Mouse (Mus musculus) myocyte (in vitro differentiated cells): Measurements from ENCODE around the gene 2610318N02Rik. TPM values are rescaled to one million over a fixed set of nuclear protein-coding genes. Genes with fewer than 3 reads are reported as not detected.

Experiments
- H3K27me3 ChIP-seq: one replicate; pipeline ENCODE4 v1.6.1; 2011; ENCODE audit not compliant: control insufficient read depth, insufficient read depth, insufficient read length
- H3K36me3 ChIP-seq: one replicate; pipeline ENCODE4 v1.6.1; 2011; ENCODE audit not compliant: control insufficient read depth, insufficient read depth
- H3K4me2 ChIP-seq: one replicate; pipeline ENCODE4 v1.6.1; 2011; ENCODE audit warnings: low read depth, control low read depth
- H3K4me3 ChIP-seq: one replicate; pipeline ENCODE4 v1.5.1; 2011; ENCODE audit warnings: mild to moderate bottlenecking, control low read depth, moderate library complexity
- H3K79me2 ChIP-seq: one replicate; pipeline ENCODE4 v1.6.1; 2011; ENCODE audit not compliant: control insufficient read depth, insufficient read depth
- H3ac ChIP-seq: one replicate; pipeline ENCODE4 v1.6.1; 2011; ENCODE audit not compliant: control insufficient read depth, insufficient read length
- CEBPB ChIP-seq: IDR thresholded peaks from 2 replicates; pipeline ENCODE4 v1.6.1; 2011; ENCODE audit warnings: mild to moderate bottlenecking, moderate library complexity; ENCODE audit not compliant: poor library complexity, insufficient read depth, severe bottlenecking
- E2F4 ChIP-seq: IDR thresholded peaks from one replicate; pipeline ENCODE4 v1.6.1; 2011; ENCODE audit warnings: mild to moderate bottlenecking, control low read depth, moderate library complexity; ENCODE audit not compliant: insufficient read depth
- MAX ChIP-seq: IDR thresholded peaks from one replicate; pipeline ENCODE4 v1.6.1; 2011; ENCODE audit warnings: low read depth, mild to moderate bottlenecking, control low read depth
- MYOD1 ChIP-seq, 3 experiments: IDR thresholded peaks; one replicate each; pipeline ENCODE4 v1.6.1; 2011; ENCODE audit warnings: control low read depth in 2 of 3, low read depth in 2 of 3, mild to moderate bottlenecking in 2 of 3, moderate library complexity in 1 of 3; ENCODE audit not compliant: insufficient read length in 2 of 3, control insufficient read depth in 1 of 3
- MYOG ChIP-seq, 3 experiments: IDR thresholded peaks; one replicate each; pipeline ENCODE4 v1.6.1; 2011; ENCODE audit warnings: control low read depth in 2 of 3, low read depth in 2 of 3, mild to moderate bottlenecking in 2 of 3; ENCODE audit not compliant: insufficient read length in 2 of 3, control insufficient read depth in 1 of 3, insufficient read depth in 1 of 3
- POLR2A ChIP-seq: IDR thresholded peaks from one replicate; pipeline ENCODE4 v1.6.1; 2011; ENCODE audit warnings: low read depth, mild to moderate bottlenecking, control low read depth, moderate library complexity; ENCODE audit not compliant: insufficient read length
- POLR2AphosphoS2 ChIP-seq: IDR thresholded peaks from one replicate; pipeline ENCODE4 v1.6.1; 2011; ENCODE audit warnings: low read depth, control low read depth; ENCODE audit not compliant: insufficient read length
- REST ChIP-seq: IDR thresholded peaks from one replicate; pipeline ENCODE4 v1.6.1; 2011; ENCODE audit warnings: mild to moderate bottlenecking, control low read depth, moderate library complexity; ENCODE audit not compliant: insufficient read depth, insufficient read length
- SRF ChIP-seq: IDR thresholded peaks from one replicate; pipeline ENCODE4 v1.6.1; 2011; ENCODE audit warnings: low read depth; ENCODE audit not compliant: control insufficient read depth, insufficient read length
- TCF12 ChIP-seq: IDR thresholded peaks from one replicate; pipeline ENCODE4 v1.6.1; 2011; ENCODE audit warnings: mild to moderate bottlenecking, control low read depth; ENCODE audit not compliant: poor library complexity, insufficient read depth, severe bottlenecking
- TCF3 ChIP-seq: IDR thresholded peaks from one replicate; pipeline ENCODE4 v1.6.1; 2011; ENCODE audit warnings: low read depth, control low read depth; ENCODE audit not compliant: insufficient read length
- USF1 ChIP-seq: IDR thresholded peaks from one replicate; pipeline ENCODE4 v1.6.1; 2011; ENCODE audit warnings: low read depth, mild to moderate bottlenecking, control low read depth, moderate library complexity
- polyA plus RNA-seq: library from polyadenylated mRNA; unstranded; fragments of >200 nt; fragmentation: generic; extraction: Trizol; gene quantifications from one replicate; pipeline ENCODE4 v1.2.1, GENCODE M21; 2012; ENCODE audit warnings: missing spikeins

Gene 2610318N02Rik
- polyA plus RNA-seq, 1 experiment: 13.5 TPM

DNA sequence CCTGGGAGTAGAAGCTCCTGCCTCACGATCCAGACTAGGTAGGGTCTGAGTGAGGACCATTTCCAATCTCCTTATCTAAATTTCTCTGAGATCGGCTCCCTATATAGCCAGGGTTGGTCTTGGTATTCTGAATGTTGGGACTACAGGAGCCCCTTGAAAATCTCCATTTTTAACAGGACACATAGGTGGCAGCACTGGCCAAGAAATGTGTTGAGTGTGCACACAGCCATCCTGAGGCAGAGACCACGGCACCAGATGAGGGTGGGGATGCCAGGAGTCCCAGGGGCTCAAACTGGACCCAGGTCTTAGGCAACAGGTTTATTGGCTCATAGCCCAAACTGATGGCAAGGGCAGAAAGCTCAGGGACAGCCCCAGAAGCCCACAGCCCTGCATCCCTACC, 36.6 kb downstream of the 2610318N02Rik start:
- no peaks in the 10 kb centered on the region for H3K27me3 ChIP-seq
- no peak for TF ChIP-seq TCF3
- no peak for TF ChIP-seq TCF12
- TF ChIP-seq SRF: no peak
- TF ChIP-seq CEBPB: no peak
- TF ChIP-seq MAX: no peak
- TF ChIP-seq REST: no peak
- TF ChIP-seq MYOD1 (IDR thresholded peaks at IDR 0.05; ENCODE audit: control insufficient read depth in 1 of 3, insufficient read length in 2 of 3, low read depth in 2 of 3): no peak
- no peak for TF ChIP-seq MYOG (IDR thresholded peaks at IDR 0.05; ENCODE audit: control insufficient read depth in 1 of 3, insufficient read depth in 1 of 3, insufficient read length in 2 of 3, low read depth in 2 of 3)
- no peak for TF ChIP-seq POLR2A
- TF ChIP-seq E2F4: no peak
- no peak for TF ChIP-seq POLR2AphosphoS2
- no peak overlapping the region for H3K4me3 ChIP-seq
- H3K36me3 ChIP-seq: peaks cover 23% of the 10 kb centered on the region
- H3K4me2 ChIP-seq: no peak overlapping the region
- H3K79me2 ChIP-seq: no peaks in the 10 kb centered on the region
- H3ac ChIP-seq: no peak overlapping the region

DNA sequence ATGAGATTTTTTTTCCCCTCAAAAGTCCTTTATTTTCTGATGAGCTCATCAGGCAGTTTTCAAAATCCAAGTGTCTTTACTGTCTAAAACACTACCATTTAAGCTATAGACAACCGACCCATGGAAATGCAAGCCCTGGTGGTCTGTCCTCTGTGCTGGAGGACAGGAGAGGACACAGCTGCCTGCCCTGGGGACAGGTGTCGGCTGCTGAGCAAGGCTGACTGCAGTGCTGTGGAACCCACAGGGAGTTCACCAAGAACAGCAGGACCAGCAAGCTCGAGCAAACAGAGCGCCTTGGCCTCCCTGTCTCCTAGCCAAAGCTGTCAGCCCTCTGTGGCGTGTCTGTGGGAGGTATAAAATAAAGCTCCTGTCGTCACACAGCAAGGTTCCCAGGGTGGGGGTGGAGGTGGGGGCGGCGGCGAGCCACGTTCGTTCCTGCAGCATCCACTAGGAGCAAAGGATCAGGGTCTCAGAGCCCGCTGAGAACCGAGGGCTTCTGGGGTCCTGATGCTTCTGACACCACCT, 38.2 kb downstream of the 2610318N02Rik start:
- H3K4me3 ChIP-seq: no peak overlapping the region
- no peaks in the 10 kb centered on the region for H3K27me3 ChIP-seq
- H3K36me3 ChIP-seq: peaks cover 19% of the 10 kb centered on the region
- H3K79me2 ChIP-seq: no peaks in the 10 kb centered on the region
- H3ac ChIP-seq: no peak overlapping the region
- no peak overlapping the region for H3K4me2 ChIP-seq
- peak in 1 of 3 experiments; percentile 87 for TF ChIP-seq MYOG (IDR thresholded peaks at IDR 0.05; ENCODE audit: control insufficient read depth in 1 of 3, insufficient read depth in 1 of 3, insufficient read length in 2 of 3, low read depth in 2 of 3)
- no peak for TF ChIP-seq MAX
- TF ChIP-seq MYOD1 (IDR thresholded peaks at IDR 0.05; ENCODE audit: control insufficient read depth in 1 of 3, insufficient read length in 2 of 3, low read depth in 2 of 3): peak in 2 of 3 experiments; percentile 36 to 79

DNA sequence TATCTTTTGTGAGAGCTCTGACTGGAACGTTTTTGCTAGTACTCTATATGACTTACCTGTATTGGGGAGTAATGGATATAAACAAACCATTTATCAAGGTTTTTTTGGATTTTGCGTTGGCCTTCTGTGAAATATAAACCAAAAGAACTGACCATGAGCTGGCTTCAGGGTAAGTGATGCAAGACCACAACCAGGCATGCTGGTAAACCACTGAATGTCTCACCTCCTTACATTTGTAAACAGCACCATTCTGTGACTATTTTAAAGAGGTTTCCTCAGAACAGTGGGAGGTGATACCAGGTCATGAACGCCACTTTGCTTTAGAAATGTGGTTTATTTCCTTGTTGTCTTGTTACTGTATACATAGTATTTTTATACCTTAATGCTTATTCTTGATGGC, 38.7 kb downstream of the 2610318N02Rik start:
- Histone ChIP-seq H3K4me3 (no peak overlapping the region), H3K79me2 (no peaks in the 10 kb centered on the region), H3ac (no peak overlapping the region), H3K4me2 (no peak overlapping the region), H3K27me3 (no peaks in the 10 kb centered on the region), H3K36me3 (peaks cover 17% of the 10 kb centered on the region)
- TF ChIP-seq TCF12 (no peak), MYOD1 (IDR thresholded peaks at IDR 0.05; ENCODE audit: control insufficient read depth in 1 of 3, insufficient read length in 2 of 3, low read depth in 2 of 3) (no peak)

- H3K4me2 ChIP-seq: no peak overlapping the region
- peaks cover 13% of the 10 kb centered on the region for H3K36me3 ChIP-seq
- no peak overlapping the region for H3K4me3 ChIP-seq
- H3ac ChIP-seq: no peak overlapping the region
- H3K27me3 ChIP-seq: no peaks in the 10 kb centered on the region
- H3K79me2 ChIP-seq: no peaks in the 10 kb centered on the region
- TF ChIP-seq CEBPB: no peak
- no peak for TF ChIP-seq TCF12
- no peak for TF ChIP-seq E2F4
- no peak for TF ChIP-seq POLR2A
- no peak for TF ChIP-seq TCF3
- TF ChIP-seq MAX: no peak
- no peak for TF ChIP-seq MYOG (IDR thresholded peaks at IDR 0.05; ENCODE audit: control insufficient read depth in 1 of 3, insufficient read depth in 1 of 3, insufficient read length in 2 of 3, low read depth in 2 of 3)
- TF ChIP-seq SRF: no peak
- TF ChIP-seq MYOD1 (IDR thresholded peaks at IDR 0.05; ENCODE audit: control insufficient read depth in 1 of 3, insufficient read length in 2 of 3, low read depth in 2 of 3): no peak
- TF ChIP-seq USF1: no peak
- TF ChIP-seq POLR2AphosphoS2: no peak
These were observed 39.3 kb downstream of the 2610318N02Rik start for GRCm38 (mm10) chr16:17085636-17086035.

GRCm38 (mm10) chr16:17082121-17082792, 42.7 kb downstream of the 2610318N02Rik start:
- H3K79me2 ChIP-seq: no peaks in the 10 kb centered on the region
- no peak overlapping the region for H3K4me3 ChIP-seq
- no peak overlapping the region for H3ac ChIP-seq
- no peak overlapping the region for H3K4me2 ChIP-seq
- TF ChIP-seq MYOD1 (IDR thresholded peaks at IDR 0.05; ENCODE audit: control insufficient read depth in 1 of 3, insufficient read length in 2 of 3, low read depth in 2 of 3) (no peak), POLR2AphosphoS2 (no peak)
- peaks cover 4% of the 10 kb centered on the region for H3K36me3 ChIP-seq
- no peaks in the 10 kb centered on the region for H3K27me3 ChIP-seq
